Mouse (Mus musculus) hindbrain, embryonic 13.5 days (tissue): ENCODE data around the gene Smyd4. TPM values are rescaled to one million over a fixed set of nuclear protein-coding genes. Genes with fewer than 3 reads are reported as not detected.
A peak's percentile ranks its signal among the peaks of the same experiment; 100 is the strongest.

Experiments
- ATAC-seq: fragments of 200-750 bp; cut with Nextera tagmentation; 2 replicates; pipeline ENCODE4 v1.8.0; 2017; ENCODE audit warnings: moderate TSS enrichment; ENCODE audit not compliant: low FRiP score
- H3K27ac ChIP-seq: fragments of 300-500 bp; sonication (generic); 2 replicates; pipeline ENCODE4 v1.5.1; 2015; ENCODE audit warnings: inconsistent platforms, mild to moderate bottlenecking, moderate library complexity
- H3K27me3 ChIP-seq: fragments of 300-500 bp; sonication (generic); 2 replicates; pipeline ENCODE4 v1.6.1; 2015; ENCODE audit warnings: mild to moderate bottlenecking, inconsistent platforms
- H3K36me3 ChIP-seq: fragments of 300-500 bp; sonication (generic); 2 replicates; pipeline ENCODE4 v1.6.1; 2015; ENCODE audit warnings: mild to moderate bottlenecking, inconsistent platforms
- H3K4me1 ChIP-seq: fragments of 300-500 bp; sonication (generic); replicated peaks from 2 replicates; pipeline ENCODE4 v1.6.1; 2015; ENCODE audit warnings: inconsistent platforms
- H3K4me2 ChIP-seq: fragments of 300-500 bp; sonication (generic); 2 replicates; pipeline ENCODE4 v1.6.1; 2015; ENCODE audit warnings: inconsistent platforms, mild to moderate bottlenecking, moderate library complexity
- H3K4me3 ChIP-seq: fragments of 300-500 bp; sonication (generic); 2 replicates; pipeline ENCODE4 v1.5.1; 2015; ENCODE audit warnings: mild to moderate bottlenecking, inconsistent platforms
- H3K9ac ChIP-seq: fragments of 300-500 bp; sonication (generic); 2 replicates; pipeline ENCODE4 v1.6.1; 2015; ENCODE audit warnings: mild to moderate bottlenecking, inconsistent platforms
- H3K9me3 ChIP-seq: fragments of 300-500 bp; sonication (generic); 2 replicates; pipeline ENCODE4 v1.6.1; 2016; ENCODE audit warnings: inconsistent platforms
- WGBS: fragments of 180-500 bp; shearing (Covaris S2); methylation state at CpG from one replicate; pipeline ENCODE4 v1.1.7; 2015; 5-methylcytosine and 5-hydroxymethylcytosine counted together
- polyA plus RNA-seq: library from polyadenylated mRNA; unstranded; fragments of >200 nt; fragmentation: Nextera tagmentation; extraction: Ambion mirVana; gene quantifications from 2 replicates; pipeline ENCODE4 v1.2.1, GENCODE M21; 2015

Gene Smyd4
- polyA plus RNA-seq: 16.9 and 17.6 TPM in 2 replicates

DNA sequence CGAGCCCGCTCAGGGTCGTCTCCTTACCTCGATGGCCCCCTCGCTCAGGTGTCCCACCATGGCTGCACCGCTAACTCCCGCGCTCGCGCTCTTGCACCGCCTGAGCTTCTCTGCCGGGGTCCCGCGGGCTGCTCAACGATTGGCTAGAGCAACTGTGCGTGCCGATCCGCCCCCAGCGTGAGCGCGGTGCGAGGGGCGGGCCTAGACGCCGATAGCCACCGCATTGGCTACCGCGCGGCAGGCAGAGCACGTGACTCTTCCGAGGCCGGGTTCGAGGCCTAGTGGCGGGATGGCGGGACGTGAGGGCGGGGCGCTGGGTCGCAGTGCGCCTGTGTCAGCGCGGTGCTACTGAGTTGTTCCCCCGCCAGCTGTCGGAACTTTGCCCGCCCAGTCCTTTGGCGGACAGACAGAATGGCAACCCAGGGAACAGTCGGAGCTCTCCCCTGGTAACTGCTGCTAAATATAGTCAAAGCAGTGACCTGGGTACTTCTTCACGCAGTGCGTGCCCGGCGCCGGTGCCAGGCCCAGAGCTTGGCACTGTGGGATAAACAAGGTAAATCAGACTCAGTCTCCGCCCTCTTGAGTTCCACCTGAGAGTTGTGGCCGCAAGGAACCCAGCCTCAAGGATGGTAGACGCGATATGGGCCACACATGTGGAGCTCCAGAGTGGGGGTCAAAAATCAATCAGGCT lies at the start of gene Smyd4, which contains the start of gene Rpa1:
Gene Smyd4 (plus strand): TSS at position 235 of the 691 bp plus-strand sequence.
Gene Rpa1 (minus strand): TSS at position 126 of the 691 bp plus-strand sequence.
- Histone ChIP-seq H3K4me2 (peak within 1 kb of the TSS; percentile 82), H3K4me3 (peak within 1 kb of the TSS; percentile 61), H3K9ac (peak within 1 kb of the TSS; percentile 76), H3K9me3 (no peaks in the 10 kb centered on the region), H3K4me1 (peaks cover 25% of the 10 kb centered on the region), H3K27me3 (no peaks in the 10 kb centered on the region), H3K27ac (peak within 1 kb of the TSS; percentile 55), H3K36me3 (no peaks in the 10 kb centered on the region)
- WGBS: under 1% methylated on average over 56 of the region's 56 CpGs
- peak; percentile 100 for ATAC-seq

DNA sequence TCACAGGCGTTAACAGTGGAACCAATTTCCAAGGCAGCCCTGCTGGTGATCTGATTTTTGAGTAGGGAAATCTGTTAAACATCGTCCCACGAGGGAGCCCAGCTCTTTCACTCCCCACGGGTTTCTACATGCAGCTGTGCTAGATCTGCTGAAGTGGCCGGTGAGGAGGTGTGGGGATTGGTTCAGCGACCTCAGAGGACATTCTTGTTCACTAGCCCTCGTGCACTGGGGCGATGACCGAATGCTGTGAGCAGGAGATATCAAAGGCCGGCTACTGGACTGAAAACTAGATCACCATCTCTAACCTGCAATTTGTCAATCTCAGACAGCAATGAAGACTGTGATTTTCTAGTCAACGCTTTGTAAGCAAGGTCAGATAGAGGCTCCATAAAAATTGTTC lies 49.7 kb upstream of the Smyd4 start:
- H3K27me3 ChIP-seq: no peaks in the 10 kb centered on the region; the same call in 1 of the 2 replicates
- H3K36me3 ChIP-seq: peaks cover 11% of the 10 kb centered on the region; the same call in 1 of the 2 replicates
- ATAC-seq: no peak
- no peak overlapping the region for H3K27ac ChIP-seq
- H3K4me3 ChIP-seq: no peak overlapping the region
- no peak overlapping the region for H3K9ac ChIP-seq
- H3K4me1 ChIP-seq: peaks cover 50% of the 10 kb centered on the region
- H3K9me3 ChIP-seq: no peaks in the 10 kb centered on the region
- no peak overlapping the region for H3K4me2 ChIP-seq
- 45% methylated on average over 11 of the region's 11 CpGs for WGBS

DNA sequence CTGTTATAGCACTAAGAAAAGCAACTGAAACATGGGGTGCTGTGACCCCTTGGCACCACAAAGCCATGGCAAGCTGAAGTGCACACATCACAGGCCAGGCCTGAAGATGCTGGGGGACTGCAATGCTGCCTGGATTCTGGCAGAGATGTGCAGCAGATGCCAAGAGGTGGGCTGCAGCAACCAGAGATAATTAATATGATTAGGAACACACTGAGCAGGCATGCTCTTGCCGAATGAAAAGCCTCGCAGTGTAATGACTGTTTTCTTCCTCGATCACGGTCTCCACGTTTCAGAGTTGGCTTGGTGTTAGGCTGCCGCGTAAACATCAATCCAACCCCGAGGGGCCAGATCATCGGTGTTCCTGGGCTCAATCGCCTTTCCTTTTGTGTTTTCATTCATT lies 48.4 kb upstream of the Smyd4 start:
- Histone ChIP-seq H3K9me3 (no peaks in the 10 kb centered on the region), H3K4me3 (no peak overlapping the region), H3K4me1 (peaks cover 37% of the 10 kb centered on the region), H3K36me3 (peaks cover 16% of the 10 kb centered on the region), H3K4me2 (no peak overlapping the region), H3K27ac (peak overlapping the region; percentile 81), H3K27me3 (no peaks in the 10 kb centered on the region; the same call in 1 of the 2 replicates), H3K9ac (peak overlapping the region; percentile 24; the same call in 1 of the 2 replicates)
- peak; percentile 46; the same call in 1 of the 2 replicates for ATAC-seq
- 41% methylated on average over 10 of the region's 10 CpGs for WGBS

DNA sequence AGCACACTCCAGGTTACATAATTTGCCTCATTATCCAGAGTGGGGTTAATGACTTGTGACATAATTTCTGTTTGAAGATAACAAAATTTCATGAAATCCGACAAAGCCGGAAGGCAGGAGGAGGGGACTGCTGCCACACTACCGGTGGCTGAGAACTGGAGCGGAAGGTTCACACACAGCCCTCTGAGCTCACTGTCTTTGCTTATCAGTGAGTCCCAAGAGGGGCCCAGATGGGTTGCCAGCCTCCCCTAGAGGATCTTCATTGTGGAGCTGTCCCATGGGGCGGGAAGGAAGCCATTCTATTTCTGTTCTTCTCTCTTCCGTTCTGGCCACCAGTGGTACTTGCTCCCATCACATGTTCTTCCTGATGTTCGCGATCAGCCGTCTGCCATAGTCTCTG lies 47.3 kb upstream of the Smyd4 start:
- Histone ChIP-seq H3K9ac (no peak overlapping the region), H3K4me2 (no peak overlapping the region), H3K27me3 (no peaks in the 10 kb centered on the region; the same call in 1 of the 2 replicates), H3K4me3 (no peak overlapping the region), H3K9me3 (no peaks in the 10 kb centered on the region), H3K4me1 (peaks cover 34% of the 10 kb centered on the region), H3K27ac (peak overlapping the region; percentile 81), H3K36me3 (peaks cover 24% of the 10 kb centered on the region)
- ATAC-seq: no peak
- WGBS: 76% methylated on average over 9 of the region's 9 CpGs

DNA sequence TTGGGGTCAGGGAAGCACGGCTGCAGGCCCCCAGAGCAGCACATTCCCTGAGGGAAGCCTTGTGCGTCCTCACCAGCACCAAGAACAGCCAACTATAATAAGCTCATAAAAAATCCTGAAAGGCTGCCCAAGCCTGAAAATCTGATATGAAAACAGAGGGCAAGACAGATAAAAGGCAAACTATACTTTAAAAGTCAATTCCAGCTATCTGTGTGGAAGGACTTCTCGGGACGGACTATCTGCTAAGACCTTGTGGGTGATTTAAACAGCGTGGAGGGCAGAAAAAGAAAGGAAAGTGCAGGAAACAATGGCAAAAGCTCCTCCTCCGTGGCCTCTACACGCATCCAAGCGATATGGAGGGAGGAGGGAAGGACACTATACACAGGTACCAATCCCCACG lies 43.4 kb upstream of the Smyd4 start:
- no peak for ATAC-seq
- H3K36me3 ChIP-seq: peaks cover 56% of the 10 kb centered on the region

DNA sequence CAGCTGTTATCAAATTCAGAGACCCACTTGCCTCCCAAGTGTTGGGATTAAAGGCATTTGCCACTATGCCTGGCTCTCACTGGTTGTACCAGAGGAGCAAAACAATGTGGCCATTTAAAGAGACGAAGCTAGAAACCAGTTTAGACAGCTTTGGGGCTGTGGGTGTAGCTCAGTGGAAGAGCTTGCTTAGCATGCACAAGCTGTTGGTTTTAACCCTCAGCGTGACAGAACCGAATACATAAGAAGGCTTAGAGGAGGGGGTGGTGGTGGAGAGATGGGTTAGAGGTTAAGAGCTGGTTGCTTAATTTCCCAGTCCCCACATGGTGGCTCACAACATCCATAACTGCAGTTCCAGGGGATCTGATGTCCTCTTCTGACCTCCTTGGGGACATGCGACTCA lies 39.6 kb upstream of the Smyd4 start:
- ATAC-seq: no peak
- Histone ChIP-seq H3K9me3 (no peaks in the 10 kb centered on the region), H3K9ac (no peak overlapping the region), H3K36me3 (peaks cover 74% of the 10 kb centered on the region), H3K4me1 (no peaks in the 10 kb centered on the region), H3K27ac (no peak overlapping the region; the same call in 1 of the 2 replicates), H3K4me3 (no peak overlapping the region), H3K4me2 (no peak overlapping the region), H3K27me3 (no peaks in the 10 kb centered on the region)
- 86% methylated on average over 4 of the region's 4 CpGs for WGBS

More for the DNA sequence above, 43.4 kb upstream of the Smyd4 start:
- WGBS: 85% methylated on average over 9 of the region's 9 CpGs
- Histone ChIP-seq H3K4me2 (no peak overlapping the region), H3K27me3 (no peaks in the 10 kb centered on the region), H3K9ac (no peak overlapping the region), H3K9me3 (no peaks in the 10 kb centered on the region), H3K4me1 (peaks cover 17% of the 10 kb centered on the region), H3K27ac (no peak overlapping the region), H3K4me3 (no peak overlapping the region)

DNA sequence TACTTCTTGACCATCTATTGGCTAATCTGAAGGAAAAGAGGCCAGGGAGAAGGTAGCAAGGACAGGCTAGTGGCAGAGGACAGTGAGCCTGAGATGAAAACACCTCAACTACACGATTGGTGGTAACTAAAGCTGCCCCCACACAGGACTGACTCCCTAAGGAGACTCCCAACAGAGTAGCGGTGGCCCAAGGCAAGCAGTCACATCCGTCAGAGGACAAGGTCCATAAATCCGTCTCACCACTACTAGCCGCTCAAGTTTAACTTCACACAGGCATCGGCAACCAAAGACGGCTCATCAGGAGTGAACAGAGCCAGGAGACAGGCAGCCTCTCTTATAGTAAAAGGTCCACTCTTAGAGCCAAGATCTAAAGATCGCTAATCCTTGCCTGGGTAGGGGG lies 37.4 kb upstream of the Smyd4 start:
- Histone ChIP-seq H3K27me3 (no peaks in the 10 kb centered on the region), H3K4me3 (no peak overlapping the region), H3K9ac (no peak overlapping the region), H3K27ac (no peak overlapping the region), H3K9me3 (no peaks in the 10 kb centered on the region), H3K4me2 (no peak overlapping the region), H3K36me3 (peaks cover 77% of the 10 kb centered on the region), H3K4me1 (no peaks in the 10 kb centered on the region)
- ATAC-seq: no peak
- WGBS: 87% methylated on average over 8 of the region's 8 CpGs

DNA sequence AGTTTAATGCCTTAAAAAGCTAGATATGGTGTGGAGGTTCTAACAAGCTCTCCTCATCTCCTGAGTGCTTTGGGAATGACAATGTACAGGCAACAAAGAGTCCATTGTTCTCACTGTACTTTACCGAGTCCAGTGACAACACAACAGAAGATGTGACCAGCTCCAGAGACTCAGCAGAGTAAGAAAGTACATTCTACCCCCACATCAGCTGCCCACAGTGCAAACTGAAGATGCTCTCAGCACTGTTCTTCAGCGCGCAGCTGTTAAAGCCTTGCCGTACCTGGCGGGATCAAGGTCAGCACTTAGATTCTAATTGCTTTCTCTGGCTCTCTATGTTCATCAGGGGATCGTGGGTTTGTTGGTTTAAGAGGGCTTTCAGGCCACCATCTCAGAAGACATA lies 36.5 kb upstream of the Smyd4 start:
- H3K27ac ChIP-seq: no peak overlapping the region
- no peaks in the 10 kb centered on the region for H3K4me1 ChIP-seq
- no peaks in the 10 kb centered on the region for H3K9me3 ChIP-seq
- H3K36me3 ChIP-seq: peaks cover 73% of the 10 kb centered on the region
- H3K4me2 ChIP-seq: no peak overlapping the region
- no peak overlapping the region for H3K9ac ChIP-seq
- 88% methylated on average over 6 of the region's 6 CpGs for WGBS
- no peaks in the 10 kb centered on the region for H3K27me3 ChIP-seq
- no peak for ATAC-seq
- no peak overlapping the region for H3K4me3 ChIP-seq

DNA sequence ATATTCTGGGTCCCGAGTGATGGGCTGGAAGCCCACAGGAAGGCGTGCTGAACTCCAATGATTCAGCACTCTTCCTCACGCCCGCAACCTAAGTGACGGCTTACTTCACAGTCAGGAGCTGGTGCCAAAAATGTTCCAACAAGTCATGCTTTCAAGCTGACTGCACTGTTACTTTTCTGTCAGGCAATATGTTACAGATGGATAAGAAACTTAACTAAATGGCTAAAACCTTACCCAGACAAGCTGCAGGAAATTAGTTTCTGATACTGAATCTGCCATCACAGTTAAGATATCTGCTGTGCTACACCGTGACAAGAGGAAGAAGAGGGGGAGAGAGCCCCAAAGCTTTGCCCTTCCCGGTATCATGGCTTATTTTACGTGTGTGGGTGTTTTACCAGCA lies 34.4 kb upstream of the Smyd4 start:
- H3K4me3 ChIP-seq: no peak overlapping the region
- H3K27ac ChIP-seq: no peak overlapping the region
- H3K9ac ChIP-seq: no peak overlapping the region
- ATAC-seq: no peak
- H3K9me3 ChIP-seq: no peaks in the 10 kb centered on the region
- H3K27me3 ChIP-seq: no peaks in the 10 kb centered on the region
- WGBS: 93% methylated on average over 8 of the region's 8 CpGs
- H3K4me2 ChIP-seq: no peak overlapping the region
- H3K4me1 ChIP-seq: peaks cover 8% of the 10 kb centered on the region
- H3K36me3 ChIP-seq: peaks cover 63% of the 10 kb centered on the region

DNA sequence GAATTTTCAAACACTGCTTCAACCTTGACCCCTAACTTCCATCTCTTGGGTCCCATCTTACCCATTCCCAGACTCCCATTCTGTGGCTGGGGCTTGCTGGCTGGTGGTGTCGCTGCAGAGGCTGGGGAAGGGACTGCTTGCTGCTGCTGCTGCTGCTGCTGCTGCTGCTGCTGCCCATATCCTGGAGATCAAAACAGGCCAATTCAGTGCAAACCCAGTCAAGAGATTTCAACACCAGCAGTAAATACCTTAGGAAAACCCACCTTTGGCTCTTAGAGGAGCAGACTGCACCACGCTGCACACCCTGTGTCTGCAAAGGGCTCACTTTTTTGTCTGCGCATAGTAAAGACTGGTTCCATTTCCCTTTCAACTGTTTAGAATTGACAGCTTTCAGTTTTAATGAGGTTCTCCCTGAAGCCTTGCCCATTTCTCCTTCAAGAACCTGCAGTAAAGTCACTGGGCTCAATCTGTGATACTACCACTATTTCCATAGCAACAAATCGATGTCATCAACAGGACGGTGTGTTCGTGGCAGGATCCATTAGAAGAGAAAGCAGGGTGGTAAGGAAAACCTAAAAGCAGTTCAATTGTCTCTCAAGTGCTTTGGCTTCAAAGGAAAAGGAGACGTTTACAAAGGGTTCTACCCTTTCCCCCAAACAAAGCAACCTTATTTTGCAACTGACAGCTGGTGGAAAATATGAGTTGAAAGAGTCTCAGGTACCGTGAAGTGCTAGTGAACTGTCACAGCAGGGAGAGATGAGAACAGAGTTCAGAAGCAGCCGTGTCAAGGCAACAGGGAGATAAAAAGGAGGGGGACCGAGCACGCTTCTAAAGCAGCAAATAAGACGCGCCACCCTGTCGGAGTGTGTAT lies 29.6 kb upstream of the Smyd4 start:
- peaks cover 20% of the 10 kb centered on the region for H3K4me1 ChIP-seq
- no peak for ATAC-seq
- peak overlapping the region; percentile 41; the same call in 1 of the 2 replicates for H3K27ac ChIP-seq
- H3K27me3 ChIP-seq: no peaks in the 10 kb centered on the region
- no peak overlapping the region for H3K9ac ChIP-seq
- H3K4me3 ChIP-seq: no peak overlapping the region
- peaks cover 25% of the 10 kb centered on the region for H3K36me3 ChIP-seq
- H3K4me2 ChIP-seq: no peak overlapping the region
- WGBS: 62% methylated on average over 14 of the region's 14 CpGs
- no peaks in the 10 kb centered on the region for H3K9me3 ChIP-seq

DNA sequence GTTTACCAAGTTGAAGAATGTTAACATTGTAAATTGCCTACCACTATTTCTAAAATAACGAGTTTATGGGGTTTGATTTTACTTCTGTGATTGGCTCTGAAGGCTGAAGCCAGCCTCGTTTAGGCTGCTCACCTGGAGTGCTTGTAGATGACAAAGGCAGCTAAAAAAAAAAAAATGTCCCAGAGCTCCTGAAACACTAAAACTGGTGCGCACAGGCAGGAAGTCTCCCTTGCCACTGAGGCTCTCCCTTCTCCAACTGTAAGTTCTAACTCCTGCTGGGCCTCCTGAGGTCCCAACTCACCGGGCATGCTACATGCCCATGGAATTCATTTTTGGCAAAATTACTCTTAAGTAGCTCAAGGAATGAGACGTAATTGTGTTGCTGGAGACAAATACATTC lies 29.0 kb upstream of the Smyd4 start:
- no peak overlapping the region for H3K4me2 ChIP-seq
- ATAC-seq: no peak
- peaks cover 21% of the 10 kb centered on the region for H3K4me1 ChIP-seq
- WGBS: 72% methylated on average over 5 of the region's 5 CpGs
- no peak overlapping the region for H3K27ac ChIP-seq
- H3K27me3 ChIP-seq: no peaks in the 10 kb centered on the region
- H3K4me3 ChIP-seq: no peak overlapping the region
- no peaks in the 10 kb centered on the region for H3K9me3 ChIP-seq
- peaks cover 19% of the 10 kb centered on the region for H3K36me3 ChIP-seq
- no peak overlapping the region for H3K9ac ChIP-seq

DNA sequence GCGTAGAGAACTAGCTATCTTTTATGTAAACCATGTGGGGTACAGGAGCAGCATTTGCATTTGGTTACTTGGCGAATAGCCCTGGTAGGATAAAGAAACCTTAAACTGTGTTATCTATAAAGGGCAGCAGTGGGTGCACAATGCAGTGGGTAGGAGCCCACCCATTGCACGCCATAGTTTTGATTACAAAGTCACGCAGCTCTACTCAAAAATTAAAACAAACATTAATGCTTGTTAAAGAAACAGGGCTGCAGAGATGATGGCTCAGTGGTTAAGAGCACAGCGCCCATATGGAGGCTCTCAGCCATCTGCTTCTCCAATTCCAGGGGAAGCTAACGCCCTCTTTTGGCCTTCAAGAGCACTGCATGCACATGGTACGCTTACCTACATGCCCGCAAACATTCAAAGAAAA lies 24.9 kb upstream of the Smyd4 start:
- ATAC-seq: no peak
- H3K27me3 ChIP-seq: no peaks in the 10 kb centered on the region

More for the DNA sequence above, 24.9 kb upstream of the Smyd4 start:
- Histone ChIP-seq H3K4me1 (peaks cover 20% of the 10 kb centered on the region), H3K9me3 (no peaks in the 10 kb centered on the region), H3K27ac (no peak overlapping the region), H3K36me3 (peaks cover 13% of the 10 kb centered on the region; the same call in 1 of the 2 replicates), H3K9ac (no peak overlapping the region), H3K4me3 (no peak overlapping the region), H3K4me2 (no peak overlapping the region)
- WGBS: 82% methylated on average over 8 of the region's 8 CpGs
